Mouse (Mus musculus): Measurements from ENCODE around the gene Gm16434. TPM values are rescaled to one million over a fixed set of nuclear protein-coding genes. Genes with fewer than 3 reads are reported as not detected.

The Gm16434 gene
- not detected for polyA plus RNA-seq (2015; fragmentation: Illumina TruSeq; extraction: RNeasy Lipid Tissue Mini Kit (QIAGEN cat#74804); ENCODE audit: insufficient read depth, low replicate concordance)

DNA sequence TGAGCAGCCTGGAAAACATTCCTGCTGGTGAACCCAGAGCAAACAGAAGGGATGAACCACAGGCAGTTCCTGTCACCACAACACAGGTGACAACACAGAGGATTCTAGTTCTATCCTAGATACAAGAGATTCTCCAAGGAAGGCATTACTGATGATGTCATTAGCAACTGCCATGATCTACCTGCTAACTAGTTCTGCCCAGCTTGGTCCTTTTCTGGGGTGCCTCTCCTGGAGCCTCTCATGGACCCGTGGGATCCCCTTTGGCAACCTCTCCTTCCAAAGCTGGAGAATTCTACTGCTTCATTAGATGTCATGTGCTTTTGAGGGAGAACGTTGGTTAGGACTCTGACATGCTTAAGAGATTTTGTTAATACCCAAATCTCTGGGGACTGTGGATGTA, at the start of gene Gm16434:
Gm16434 (minus strand) TSS at position 101 of the 400 bp plus-strand sequence.

DNA sequence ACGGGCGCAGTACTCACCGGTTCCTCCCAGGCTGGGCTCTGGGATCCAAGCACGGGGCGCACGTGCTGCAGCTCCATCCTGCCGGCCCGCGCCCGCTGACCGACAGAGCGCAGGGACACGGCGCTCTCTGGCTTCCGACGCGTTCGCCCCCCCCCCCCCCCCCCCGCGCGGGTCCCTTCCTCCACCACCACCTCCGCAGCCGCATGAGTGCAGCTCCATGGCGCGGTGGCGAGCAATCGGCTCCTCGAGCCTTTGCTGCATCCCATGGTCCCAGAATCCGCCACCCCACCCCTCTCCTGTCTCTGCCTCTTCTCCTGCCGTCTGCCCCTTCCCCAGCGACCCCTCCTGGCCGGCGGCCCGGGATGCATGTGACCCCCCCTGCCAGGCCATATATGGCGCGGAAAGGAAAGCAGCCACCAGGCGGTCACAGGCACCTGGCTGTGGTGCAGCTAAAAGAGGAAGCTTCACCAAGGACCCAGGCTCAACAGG, 19.8 kb downstream of the Gm16434 start, which contains the start of gene Gm3512:
Gm3512 (minus strand) TSS at position 51 of the 489 bp plus-strand sequence.

Other genes starting within 250 kb of the Gm16434 start
- not detected for gene Gm6356, start 220.7 kb downstream of the Gm16434 start, polyA plus RNA-seq (2015; fragmentation: Illumina TruSeq; extraction: RNeasy Lipid Tissue Mini Kit (QIAGEN cat#74804); ENCODE audit: insufficient read depth, low replicate concordance)
- gene Gm10406, start 167.1 kb downstream of the Gm16434 start, polyA plus RNA-seq (2015; fragmentation: Illumina TruSeq; extraction: RNeasy Lipid Tissue Mini Kit (QIAGEN cat#74804); ENCODE audit: insufficient read depth, low replicate concordance) = 0.19 TPM
- gene Gm3685, start 149.6 kb downstream of the Gm16434 start, polyA plus RNA-seq (2015; fragmentation: Illumina TruSeq; extraction: RNeasy Lipid Tissue Mini Kit (QIAGEN cat#74804); ENCODE audit: insufficient read depth, low replicate concordance) = not detected
- gene Gm3696, start 93.9 kb downstream of the Gm16434 start, polyA plus RNA-seq (2015; fragmentation: Illumina TruSeq; extraction: RNeasy Lipid Tissue Mini Kit (QIAGEN cat#74804); ENCODE audit: insufficient read depth, low replicate concordance) = 0.94 TPM
- not detected for gene Gm6676, start 69.1 kb downstream of the Gm16434 start, polyA plus RNA-seq (2015; fragmentation: Illumina TruSeq; extraction: RNeasy Lipid Tissue Mini Kit (QIAGEN cat#74804); ENCODE audit: insufficient read depth, low replicate concordance)
- 1.7 TPM for gene Gm3512, start 20.0 kb downstream of the Gm16434 start, polyA plus RNA-seq (2015; fragmentation: Illumina TruSeq; extraction: RNeasy Lipid Tissue Mini Kit (QIAGEN cat#74804); ENCODE audit: insufficient read depth, low replicate concordance)
- gene Gm3727, start 70.2 kb upstream of the Gm16434 start, polyA plus RNA-seq (2015; fragmentation: Illumina TruSeq; extraction: RNeasy Lipid Tissue Mini Kit (QIAGEN cat#74804); ENCODE audit: insufficient read depth, low replicate concordance) = not detected
- 1.9 TPM for gene Gm3739, start 120.5 kb upstream of the Gm16434 start, polyA plus RNA-seq (2015; fragmentation: Illumina TruSeq; extraction: RNeasy Lipid Tissue Mini Kit (QIAGEN cat#74804); ENCODE audit: insufficient read depth, low replicate concordance)
- gene Gm5797, start 137.9 kb upstream of the Gm16434 start, polyA plus RNA-seq (2015; fragmentation: Illumina TruSeq; extraction: RNeasy Lipid Tissue Mini Kit (QIAGEN cat#74804); ENCODE audit: insufficient read depth, low replicate concordance) = not detected
- gene Gm8374, start 170.6 kb upstream of the Gm16434 start, polyA plus RNA-seq (2015; fragmentation: Illumina TruSeq; extraction: RNeasy Lipid Tissue Mini Kit (QIAGEN cat#74804); ENCODE audit: insufficient read depth, low replicate concordance) = not detected